Mouse (Mus musculus): Measurements from ENCODE around the gene Gpr152.

The Gpr152 gene

DNA sequence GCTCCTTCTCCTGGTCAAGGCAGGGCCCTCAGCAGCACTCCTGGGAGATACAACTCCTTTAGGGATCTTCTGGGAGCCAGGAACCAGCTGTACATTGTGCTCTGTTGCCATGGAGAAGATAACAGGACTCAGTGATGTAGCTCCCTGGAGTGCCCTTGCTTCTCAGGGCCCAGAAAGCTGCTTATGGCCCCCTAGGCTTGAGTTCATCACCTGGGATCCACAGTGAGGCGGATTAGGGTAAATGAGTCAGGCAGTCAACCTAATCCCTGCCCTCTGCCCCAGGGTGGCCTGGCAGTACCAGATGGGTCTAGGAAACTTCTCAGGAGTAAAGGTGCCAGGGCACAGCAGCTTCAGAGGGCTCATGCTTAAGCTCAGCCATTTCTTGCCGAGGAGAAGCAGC lies at the start of gene Gpr152:
Gene Gpr152, plus strand, starts transcription at position 342 of the 400 bp plus-strand sequence.
- DNase-seq = no peak

GRCm38 (mm10) chr19:4090446-4090845 lies 49.1 kb upstream of the Gpr152 start:
- no peak for DNase-seq

DNA sequence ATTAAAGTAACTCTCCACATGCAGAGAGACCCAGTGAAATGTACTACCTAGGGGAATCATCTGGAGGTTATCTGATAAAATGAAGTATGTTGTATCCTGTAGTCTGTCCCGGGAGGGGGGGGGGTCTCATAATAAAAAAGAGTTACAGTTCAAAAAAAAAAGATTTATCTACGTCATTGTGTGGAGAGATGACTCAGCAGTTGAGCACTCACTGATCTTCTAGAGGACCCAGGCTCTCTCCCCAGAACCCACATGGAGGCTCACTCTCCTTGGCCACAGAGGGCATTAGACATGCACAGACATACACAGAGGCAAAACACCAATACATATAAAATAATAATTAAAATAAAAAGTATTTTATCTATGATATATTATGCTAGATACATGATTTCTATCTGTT lies 48.2 kb upstream of the Gpr152 start:
- no peak for DNase-seq

- DNase-seq = no peak
These were observed 46.8 kb upstream of the Gpr152 start for GRCm38 (mm10) chr19:4092750-4093149.

- DNase-seq = no peak
These were observed 45.8 kb upstream of the Gpr152 start for GRCm38 (mm10) chr19:4093772-4094171.

DNA sequence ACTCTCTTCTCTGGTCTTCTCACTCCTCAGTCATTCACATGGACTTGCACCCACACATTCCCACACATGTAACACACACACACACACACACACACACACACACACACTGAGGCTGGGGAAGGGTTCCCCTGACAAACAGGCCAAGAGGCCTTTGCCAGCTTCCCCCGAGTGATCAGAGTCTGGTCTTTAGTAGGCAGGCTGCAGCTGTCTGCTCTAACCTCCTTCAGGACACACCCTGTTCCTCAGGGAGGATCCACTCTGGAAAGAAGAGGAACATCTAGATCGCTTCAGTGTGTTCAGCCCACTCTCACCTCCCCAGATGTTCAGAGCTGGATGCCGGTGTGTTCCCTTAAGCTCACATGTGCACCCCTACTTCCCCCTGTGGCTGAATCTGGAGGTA lies 45.2 kb upstream of the Gpr152 start:
- no peak for DNase-seq

- peak; percentile 55 for DNase-seq
These were observed 44.7 kb upstream of the Gpr152 start for GRCm38 (mm10) chr19:4094774-4095303.

DNA sequence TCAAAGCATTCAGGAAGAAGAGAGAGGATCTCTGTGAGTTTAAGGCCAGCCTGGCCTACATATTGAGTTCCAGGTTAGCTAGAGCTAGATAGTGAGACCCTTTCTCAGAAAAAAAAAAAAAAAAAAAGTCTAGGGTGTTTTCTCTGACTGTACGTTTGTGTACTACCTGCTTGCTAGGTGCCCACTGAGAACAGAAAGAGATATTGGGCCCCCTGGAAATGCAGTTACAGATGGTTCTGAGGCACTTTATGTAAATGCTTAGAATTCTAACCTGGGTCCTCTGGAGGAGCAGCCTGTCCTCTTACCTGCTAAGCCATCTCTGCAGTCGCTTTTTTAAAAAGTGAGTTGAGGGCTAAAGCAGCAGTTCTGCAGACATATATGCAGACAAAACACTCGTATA lies 43.8 kb upstream of the Gpr152 start:
- no peak for DNase-seq

- DNase-seq = peak; percentile 100
These were observed 42.7 kb upstream of the Gpr152 start, which contains the start of gene Cdk2ap2 for GRCm38 (mm10) chr19:4096642-4097440. Gene Cdk2ap2 (plus strand): TSS chr19:4097182.

- peak; percentile 88 for DNase-seq
These were observed 42.2 kb upstream of the Gpr152 start for GRCm38 (mm10) chr19:4097441-4097825.

DNA sequence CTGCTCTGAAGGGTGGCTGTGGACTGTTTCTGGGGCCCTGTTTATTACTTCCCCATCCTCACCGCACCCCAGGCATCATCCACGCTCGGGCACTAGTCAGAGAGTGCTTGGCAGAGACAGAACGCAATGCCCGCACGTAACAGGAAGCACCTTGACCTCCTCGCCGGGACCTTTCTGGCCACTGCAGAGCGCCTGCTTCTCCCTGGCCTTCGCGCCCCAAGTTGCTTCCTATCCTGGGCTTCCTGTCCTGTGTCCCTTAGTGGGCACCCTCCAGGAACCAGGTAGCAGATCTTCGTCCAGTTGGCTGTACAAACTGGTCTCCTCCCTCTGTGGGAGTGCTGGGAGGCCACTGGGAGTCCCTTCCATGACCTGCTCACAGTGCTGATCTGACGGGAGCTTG lies 41.2 kb upstream of the Gpr152 start:
- peak; percentile 59 for DNase-seq

DNA sequence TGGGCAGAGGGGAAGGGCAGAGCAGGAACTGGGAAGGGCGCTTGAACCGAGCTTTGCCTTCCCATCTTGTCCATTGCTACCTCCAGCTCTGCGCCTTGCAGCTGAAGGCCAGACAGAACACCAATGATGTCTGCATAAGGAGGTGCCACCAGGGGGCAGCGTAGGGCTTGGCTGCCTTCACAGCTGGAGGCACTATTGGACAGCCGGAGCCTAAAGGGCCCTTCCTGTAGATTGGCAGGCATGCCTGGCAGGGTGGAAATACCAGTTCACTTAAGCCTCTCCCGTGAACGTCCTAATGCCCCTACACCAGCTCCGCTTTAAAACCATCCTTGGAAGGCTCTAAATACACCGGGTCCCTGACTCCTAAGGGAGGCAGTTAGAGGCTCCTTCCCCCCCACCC lies 40.5 kb upstream of the Gpr152 start:
- DNase-seq = peak; percentile 95

GRCm38 (mm10) chr19:4099837-4100717 lies 39.5 kb upstream of the Gpr152 start, which contains the start of gene Pitpnm1:
Gene Pitpnm1 (plus strand): TSS chr19:4099998.
- DNase-seq = peak; percentile 73

- peak; percentile 86 for DNase-seq
These were observed 38.8 kb upstream of the Gpr152 start for GRCm38 (mm10) chr19:4100718-4101261.

DNA sequence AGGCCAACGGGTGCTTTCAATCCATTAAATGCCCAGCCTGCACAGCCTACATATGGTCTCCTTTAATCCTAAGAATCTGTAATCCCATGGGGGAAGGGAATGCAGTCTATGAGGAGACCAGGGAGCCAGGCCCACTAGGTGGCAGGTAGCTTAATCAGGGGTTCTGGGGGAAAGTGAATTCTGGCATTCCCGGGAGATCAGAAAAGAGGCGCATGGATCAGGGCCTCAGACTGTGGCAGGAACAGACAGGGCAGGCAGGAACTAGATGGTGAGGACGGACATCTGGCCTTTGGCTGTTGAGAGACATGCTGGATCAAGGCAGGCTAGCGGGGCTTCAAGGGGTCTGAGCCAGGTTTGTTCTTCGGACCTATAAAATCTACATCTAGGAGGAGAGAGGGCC lies 38.1 kb upstream of the Gpr152 start:
- DNase-seq = peak; percentile 76

GRCm38 (mm10) chr19:4102049-4102448 lies 37.5 kb upstream of the Gpr152 start:
- peak; percentile 57 for DNase-seq

DNA sequence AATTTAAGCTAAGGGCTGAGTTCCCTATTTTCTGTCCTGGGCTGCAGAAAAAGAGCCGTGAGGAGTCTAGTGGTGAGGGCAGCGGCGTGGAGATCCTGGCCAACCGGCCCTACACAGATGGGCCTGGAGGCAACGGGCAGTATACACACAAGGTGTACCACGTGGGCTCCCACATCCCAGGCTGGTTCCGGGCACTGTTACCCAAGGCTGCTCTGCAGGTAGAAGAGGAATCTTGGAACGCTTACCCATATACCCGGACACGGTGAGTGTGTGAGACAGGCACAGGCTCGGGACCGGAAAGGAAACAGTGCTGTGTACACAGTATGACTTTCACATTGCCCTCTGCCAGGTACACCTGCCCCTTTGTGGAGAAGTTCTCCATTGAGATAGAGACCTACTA lies 37.0 kb upstream of the Gpr152 start:
- peak; percentile 83 for DNase-seq

- no peak for DNase-seq
These were observed 36.3 kb upstream of the Gpr152 start for GRCm38 (mm10) chr19:4103294-4103693.

GRCm38 (mm10) chr19:4103792-4104191 lies 35.8 kb upstream of the Gpr152 start:
- no peak for DNase-seq

GRCm38 (mm10) chr19:4104675-4105194 lies 34.9 kb upstream of the Gpr152 start:
- DNase-seq = no peak

DNA sequence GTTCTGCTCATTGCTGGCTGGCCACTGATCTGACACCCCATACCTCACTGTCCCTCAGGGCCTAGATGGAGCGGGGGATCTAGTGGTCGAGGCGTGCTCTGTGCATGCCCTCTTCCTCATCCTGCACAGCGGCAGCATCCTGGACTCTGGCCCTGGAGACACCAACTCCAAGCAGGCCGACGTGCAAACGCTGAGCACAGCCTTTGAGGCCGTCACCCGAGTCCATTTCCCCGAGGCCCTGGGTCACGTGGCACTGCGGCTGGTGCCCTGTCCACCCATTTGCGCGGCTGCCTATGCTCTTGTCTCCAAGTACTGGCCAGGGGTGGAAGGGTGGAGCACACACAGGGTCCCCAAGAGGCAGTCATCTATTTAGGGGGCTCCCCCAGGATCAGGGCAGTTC lies 32.9 kb upstream of the Gpr152 start:
- no peak for DNase-seq

DNA sequence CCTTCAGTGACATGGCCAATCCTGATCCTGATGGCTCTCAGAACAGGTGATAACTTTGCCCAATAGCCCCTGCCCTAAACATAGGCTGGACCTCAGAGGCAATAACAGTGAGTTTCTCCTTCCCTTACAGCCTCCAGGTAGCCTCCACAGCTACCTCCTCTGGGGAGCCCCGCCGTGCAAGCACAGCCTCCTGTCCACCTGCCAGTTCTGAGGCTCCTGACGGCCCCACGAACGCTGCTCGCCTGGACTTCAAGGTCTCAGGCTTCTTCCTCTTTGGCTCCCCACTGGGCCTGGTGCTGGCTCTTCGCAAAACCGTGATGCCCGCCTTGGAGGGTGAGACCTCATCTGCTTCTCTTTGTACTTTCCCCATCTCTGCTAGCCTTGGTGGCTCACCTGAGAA lies 31.1 kb upstream of the Gpr152 start:
- no peak for DNase-seq
